Mouse (Mus musculus) stomach, postnatal 0 days (tissue): Measurements from ENCODE around the gene Prickle2. TPM values are rescaled to one million over a fixed set of nuclear protein-coding genes. Genes with fewer than 3 reads are reported as not detected.
A peak's percentile ranks its signal among the peaks of the same experiment; 100 is the strongest.

Experiments
- ATAC-seq: fragments of 200-750 bp; cut with Nextera tagmentation; 2 replicates; pipeline ENCODE4 v1.8.0; 2017; ENCODE audit not compliant: low FRiP score, low TSS enrichment
- DNase-seq: peaks from one replicate; pipeline ENCODE4 v3.0.0-alpha.2; 2016; ENCODE audit warnings: low spot score
- H3K27ac ChIP-seq: fragments of 300-500 bp; sonication (generic); replicated peaks from 2 replicates; pipeline ENCODE4 v1.5.1; 2014; ENCODE audit warnings: mild to moderate bottlenecking, control low read depth
- H3K27me3 ChIP-seq: fragments of 300-500 bp; sonication (generic); 2 replicates; pipeline ENCODE4 v1.6.1; 2014; ENCODE audit warnings: low read length; ENCODE audit not compliant: control insufficient read depth, insufficient read depth
- H3K36me3 ChIP-seq: fragments of 300-500 bp; sonication (generic); 2 replicates; pipeline ENCODE4 v1.6.1; 2014; ENCODE audit warnings: low read length, mixed read lengths; ENCODE audit not compliant: control insufficient read depth, insufficient read depth
- H3K4me1 ChIP-seq: fragments of 300-500 bp; sonication (generic); replicated peaks from 2 replicates; pipeline ENCODE4 v1.6.1; 2014; ENCODE audit warnings: antibody characterized with exemption; ENCODE audit not compliant: control insufficient read depth, insufficient read depth
- H3K4me2 ChIP-seq: fragments of 300-500 bp; sonication (generic); replicated peaks from 2 replicates; pipeline ENCODE4 v1.6.1; 2014; ENCODE audit warnings: low read depth, mild to moderate bottlenecking, control low read depth, moderate library complexity
- H3K4me3 ChIP-seq: fragments of 300-500 bp; sonication (generic); 2 replicates; pipeline ENCODE4 v1.5.1; 2014; ENCODE audit warnings: low read depth, low read length, control low read depth
- H3K9ac ChIP-seq: fragments of 300-500 bp; sonication (generic); 2 replicates; pipeline ENCODE4 v1.6.1; 2014; ENCODE audit warnings: mild to moderate bottlenecking, low read length, control low read depth, mixed read lengths
- H3K9me3 ChIP-seq: fragments of 300-500 bp; sonication (generic); 2 replicates; pipeline ENCODE4 v1.6.1; 2016; ENCODE audit warnings: low read length; ENCODE audit not compliant: control insufficient read depth
- CTCF ChIP-seq: IDR thresholded peaks from 2 replicates; pipeline ENCODE4 v1.5.1; 2016; ENCODE audit warnings: antibody characterized with exemption, low read depth, mild to moderate bottlenecking, moderate library complexity
- EP300 ChIP-seq: optimal IDR thresholded peaks from 2 replicates; pipeline ENCODE3; 2016; ENCODE audit warnings: antibody characterized with exemption
- WGBS: fragments of 180-500 bp; shearing (Covaris S2); extraction: QIAGEN DNeasy Blood & Tissue Kit; methylation state at CpG from one replicate; pipeline ENCODE4 v1.1.7; 2014; 5-methylcytosine and 5-hydroxymethylcytosine counted together
- polyA plus RNA-seq: library from polyadenylated mRNA; unstranded; fragments of >200 nt; fragmentation: Nextera tagmentation; extraction: Ambion mirVana; gene quantifications from 2 replicates; pipeline ENCODE4 v1.2.1, GENCODE M21; 2015

Prickle2 gene
- polyA plus RNA-seq, 1 experiment from 2014 or later, result 2.3 TPM

DNA sequence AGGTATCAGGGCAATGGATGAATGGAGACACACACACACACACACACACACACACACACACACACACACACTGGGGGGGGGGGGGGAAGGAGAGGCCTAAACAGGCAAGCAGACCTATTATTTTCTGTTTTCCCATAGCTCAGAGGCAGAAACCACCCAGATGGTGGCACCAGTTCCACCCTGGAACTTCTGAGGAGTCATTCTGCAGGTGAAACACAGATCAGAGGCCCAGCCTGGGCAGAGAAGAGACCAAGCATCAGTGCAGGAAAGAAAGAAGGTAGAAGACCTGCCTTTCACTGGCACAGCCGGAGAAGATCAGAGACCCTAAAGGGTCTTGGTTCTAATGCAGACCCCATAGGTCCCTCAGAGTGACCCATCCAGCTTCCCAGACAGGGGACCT is 227.3 kb downstream of the Prickle2 start:
- H3K27me3 ChIP-seq, result no peaks in the 10 kb centered on the region
- DNase-seq (no peak), ATAC-seq (no peak)
- H3K9ac ChIP-seq, result no peak overlapping the region
- H3K36me3 ChIP-seq, result no peaks in the 10 kb centered on the region
- H3K4me3 ChIP-seq, result no peak overlapping the region
- H3K9me3 ChIP-seq, result no peaks in the 10 kb centered on the region
- 0 out of 2 replicates have a peak, but pooled peaks cover 3% of the 10 kb centered on the region for H3K4me1 ChIP-seq
- peak overlapping the region; percentile 56 for H3K4me2 ChIP-seq
- TF ChIP-seq EP300 (no peak), CTCF (peak; percentile 24)
- 100% methylated on average over 1 of the region's 1 CpGs for WGBS
- no peak overlapping the region for H3K27ac ChIP-seq

DNA sequence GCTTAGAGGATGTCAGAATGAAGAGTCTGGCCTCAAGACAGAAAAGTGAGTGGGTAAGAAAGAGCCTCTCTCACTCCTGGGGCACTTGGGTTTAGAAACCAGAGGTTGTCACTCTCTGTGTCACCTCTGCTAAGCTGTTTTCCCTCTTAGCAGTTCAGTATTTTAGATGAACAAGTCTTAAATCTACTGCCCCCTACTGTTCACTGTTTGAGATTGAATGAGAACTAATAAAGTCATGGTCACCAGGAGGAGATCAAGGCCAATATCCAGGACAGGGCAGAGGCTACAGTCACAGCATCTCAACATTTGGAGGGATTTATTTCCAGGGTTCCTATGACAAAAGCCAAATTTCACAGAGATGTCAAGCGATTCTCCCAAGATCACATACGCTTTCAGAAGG is 228.3 kb downstream of the Prickle2 start:
- Histone ChIP-seq H3K4me1 (0 out of 2 replicates have a peak, but pooled peaks cover 3% of the 10 kb centered on the region), H3K27me3 (no peaks in the 10 kb centered on the region), H3K4me3 (no peak overlapping the region), H3K27ac (no peak overlapping the region), H3K4me2 (no peak overlapping the region), H3K9me3 (no peaks in the 10 kb centered on the region), H3K9ac (no peak overlapping the region), H3K36me3 (no peaks in the 10 kb centered on the region)
- ATAC-seq (no peak), DNase-seq (no peak)
- TF ChIP-seq CTCF, result peak; percentile 63
- TF ChIP-seq EP300, result no peak
- 89% methylated on average over 2 of the region's 2 CpGs for WGBS

DNA sequence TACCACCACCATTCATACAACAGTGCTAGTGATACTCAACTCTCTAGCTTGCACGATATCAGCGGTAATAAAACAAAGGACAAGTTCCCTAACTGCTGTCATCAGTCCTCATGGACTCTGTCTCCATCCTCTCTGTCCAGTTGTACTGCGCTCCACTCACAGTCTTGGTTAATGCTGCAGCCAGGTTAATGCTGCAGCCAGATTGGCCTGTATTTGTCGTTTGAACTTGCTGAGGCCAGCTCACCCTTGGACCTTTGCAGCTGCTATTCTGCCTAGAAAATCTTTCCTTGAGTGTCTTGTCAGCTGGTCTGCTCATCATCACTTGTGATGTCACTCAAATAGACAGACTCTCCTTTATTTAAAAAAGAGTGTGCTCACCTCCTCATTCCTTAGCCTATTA is 236.5 kb downstream of the Prickle2 start:
- no peak for TF ChIP-seq EP300
- no peak for TF ChIP-seq CTCF
- Histone ChIP-seq H3K4me2 (no peak overlapping the region), H3K27ac (peak overlapping the region; percentile 85), H3K4me3 (no peak overlapping the region), H3K9me3 (no peaks in the 10 kb centered on the region), H3K4me1 (peaks cover 7% of the 10 kb centered on the region), H3K27me3 (no peaks in the 10 kb centered on the region), H3K36me3 (no peaks in the 10 kb centered on the region), H3K9ac (no peak overlapping the region)
- ATAC-seq (no peak), DNase-seq (no peak)
- WGBS, result 61% methylated on average over 4 of the region's 4 CpGs

DNA sequence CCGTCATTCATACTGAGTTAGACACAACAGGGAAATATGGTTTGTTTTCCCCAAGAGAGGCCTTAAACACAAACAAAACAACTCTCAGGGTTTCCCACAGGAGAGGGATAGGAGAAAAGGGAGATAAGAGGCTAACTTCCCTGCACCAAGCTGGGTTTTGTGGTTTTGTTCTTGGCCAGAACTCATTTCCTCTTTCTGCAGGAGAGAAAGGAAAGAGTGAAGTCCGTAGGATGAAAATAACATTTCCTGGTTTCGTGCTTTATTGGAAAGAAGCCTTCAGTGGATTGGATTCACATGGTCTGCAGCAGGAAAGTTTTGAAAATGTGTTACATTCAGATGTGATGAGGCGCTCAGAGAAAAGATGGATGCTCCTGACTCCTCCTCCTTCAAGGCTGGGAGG is 237.1 kb downstream of the Prickle2 start:
- peak overlapping the region; percentile 85 for H3K27ac ChIP-seq

DNA sequence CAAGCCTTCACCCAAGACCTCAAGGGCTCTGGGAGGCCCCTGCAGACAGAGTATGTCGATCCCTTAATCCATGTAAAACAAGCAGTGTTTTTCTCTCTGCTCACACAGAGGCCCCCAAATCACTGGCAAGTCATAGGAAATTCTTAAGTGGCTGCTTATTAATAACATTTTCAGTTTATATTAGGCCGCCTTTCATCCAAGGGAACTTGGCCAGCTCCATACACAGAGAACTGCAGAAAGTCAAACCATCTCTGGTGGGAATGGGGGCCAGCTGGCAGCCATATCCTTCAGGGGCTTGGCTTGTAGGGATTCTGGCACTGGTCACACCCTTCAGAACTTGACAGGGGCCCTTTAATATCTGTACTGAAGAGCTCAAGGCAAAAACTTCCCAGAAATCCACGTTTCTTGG is 237.6 kb downstream of the Prickle2 start:
- Histone ChIP-seq H3K9ac (no peak overlapping the region), H3K4me1 (peaks cover 8% of the 10 kb centered on the region), H3K36me3 (no peaks in the 10 kb centered on the region), H3K27ac (peak overlapping the region; percentile 85), H3K4me3 (no peak overlapping the region), H3K4me2 (no peak overlapping the region), H3K27me3 (no peaks in the 10 kb centered on the region), H3K9me3 (no peaks in the 10 kb centered on the region)
- no peak for TF ChIP-seq CTCF
- peak; percentile 5 for TF ChIP-seq EP300
- WGBS, result 28% methylated on average over 3 of the region's 3 CpGs
- ATAC-seq, result peak; percentile 74; the same call in 1 of the 2 replicates
- DNase-seq, result peak; percentile 48

More for the DNA sequence above, 237.1 kb downstream of the Prickle2 start:
- no peak for DNase-seq
- TF ChIP-seq EP300 (no peak), CTCF (no peak)
- no peaks in the 10 kb centered on the region for H3K9me3 ChIP-seq
- 0 out of 2 replicates have a peak overlapping the region, but pooled peaks have one; percentile 21 for H3K4me2 ChIP-seq
- H3K4me1 ChIP-seq, result peaks cover 8% of the 10 kb centered on the region
- no peaks in the 10 kb centered on the region for H3K27me3 ChIP-seq
- no peak overlapping the region for H3K9ac ChIP-seq
- ATAC-seq, result no peak
- WGBS, result 53% methylated on average over 4 of the region's 4 CpGs
- no peak overlapping the region for H3K4me3 ChIP-seq
- H3K36me3 ChIP-seq, result no peaks in the 10 kb centered on the region

DNA sequence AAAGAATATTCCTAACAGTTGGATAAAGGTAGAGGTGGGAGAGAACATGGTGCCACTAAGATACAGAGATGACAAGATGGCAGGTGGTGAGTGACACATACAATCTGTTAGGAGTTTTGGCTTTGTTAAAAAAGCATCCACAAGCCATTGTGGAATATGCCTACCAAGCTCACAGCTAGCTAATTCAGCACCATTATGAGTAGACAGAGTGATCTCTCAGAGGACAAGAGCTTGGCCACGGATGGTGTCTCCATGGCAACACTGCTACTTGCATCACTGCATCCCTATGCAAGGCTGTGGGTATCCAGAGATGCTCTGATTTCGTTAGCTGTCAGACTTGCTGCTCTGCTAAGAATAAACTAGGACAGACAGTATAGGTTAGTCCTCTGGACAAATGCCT is 238.6 kb downstream of the Prickle2 start:
- ATAC-seq, result no peak
- H3K4me3 ChIP-seq, result no peak overlapping the region
- WGBS, result 72% methylated on average over 2 of the region's 2 CpGs
- no peaks in the 10 kb centered on the region for H3K36me3 ChIP-seq
- TF ChIP-seq CTCF (no peak), EP300 (no peak)
- no peak overlapping the region for H3K27ac ChIP-seq
- no peaks in the 10 kb centered on the region for H3K27me3 ChIP-seq
- peaks cover 8% of the 10 kb centered on the region for H3K4me1 ChIP-seq
- H3K4me2 ChIP-seq, result no peak overlapping the region
- DNase-seq, result no peak
- no peaks in the 10 kb centered on the region for H3K9me3 ChIP-seq
- H3K9ac ChIP-seq, result no peak overlapping the region
